Mouse (Mus musculus): Measurements from ENCODE around the gene Trp53tg5. TPM values are rescaled to one million over a fixed set of nuclear protein-coding genes. Genes with fewer than 3 reads are reported as not detected.

The Trp53tg5 gene
- polyA plus RNA-seq, 1 experiment from 2014 or later = not detected

DNA sequence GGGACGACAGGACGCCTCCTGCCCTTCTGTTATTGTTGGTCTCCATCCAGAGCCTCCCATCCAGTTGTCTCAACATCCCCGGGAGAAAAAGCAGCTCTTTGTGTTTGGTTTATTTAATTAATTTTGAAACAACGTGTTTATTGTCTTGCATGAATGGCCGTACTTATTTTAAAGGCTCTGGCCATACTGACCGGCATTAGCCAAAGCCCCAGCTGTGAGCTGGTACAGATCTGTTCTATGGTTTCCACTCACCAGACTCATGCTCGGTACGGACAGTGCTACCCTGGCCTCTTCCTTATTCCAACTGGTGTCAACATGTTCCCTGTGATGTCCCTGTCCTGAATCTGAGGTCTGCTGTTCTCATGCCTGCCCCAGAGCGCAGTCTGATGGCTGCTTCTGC is 42.4 kb upstream of the Trp53tg5 start:
- no peaks in the 10 kb centered on the region for H3K4me1 ChIP-seq (replicated peaks; ENCODE audit: control insufficient read depth, insufficient read depth, low read length)
- H3K36me3 ChIP-seq (ENCODE audit: control insufficient read depth, insufficient read depth, low read length) = no peaks in the 10 kb centered on the region
- H3K9me3 ChIP-seq (ENCODE audit: control insufficient read depth, low read length) = no peaks in the 10 kb centered on the region
- no peak overlapping the region for H3K4me2 ChIP-seq (ENCODE audit: low read depth, low read length, severe bottlenecking)
- H3K9ac ChIP-seq (ENCODE audit: low read length) = no peak overlapping the region
- WGBS = 82% methylated on average over 9 of the region's 9 CpGs
- DNase-seq (ENCODE audit: low spot score) = no peak
- no peak for ATAC-seq (replicated peaks; ENCODE audit: low FRiP score)
- no peaks in the 10 kb centered on the region for H3K27me3 ChIP-seq (ENCODE audit: control insufficient read depth, insufficient read depth, low read length)
- no peak overlapping the region for H3K27ac ChIP-seq (ENCODE audit: low read depth, low read length)
- no peak overlapping the region for H3K4me3 ChIP-seq (ENCODE audit: low read depth, low read length)

GRCm38 (mm10) chr2:164514916-164515315 is 41.4 kb upstream of the Trp53tg5 start:
- ATAC-seq (replicated peaks; ENCODE audit: low FRiP score) = no peak
- Histone ChIP-seq H3K4me2 (ENCODE audit: low read depth, low read length, severe bottlenecking) (no peak overlapping the region), H3K36me3 (ENCODE audit: control insufficient read depth, insufficient read depth, low read length) (no peaks in the 10 kb centered on the region), H3K9me3 (ENCODE audit: control insufficient read depth, low read length) (no peaks in the 10 kb centered on the region), H3K27ac (ENCODE audit: low read depth, low read length) (no peak overlapping the region), H3K4me1 (replicated peaks; ENCODE audit: control insufficient read depth, insufficient read depth, low read length) (no peaks in the 10 kb centered on the region), H3K9ac (ENCODE audit: low read length) (no peak overlapping the region), H3K27me3 (ENCODE audit: control insufficient read depth, insufficient read depth, low read length) (no peaks in the 10 kb centered on the region), H3K4me3 (ENCODE audit: low read depth, low read length) (no peak overlapping the region)
- WGBS = 68% methylated on average over 3 of the region's 3 CpGs
- no peak for DNase-seq (ENCODE audit: low spot score)

GRCm38 (mm10) chr2:164513389-164513788 is 39.9 kb upstream of the Trp53tg5 start:
- H3K4me3 ChIP-seq (ENCODE audit: low read depth, low read length) = no peak overlapping the region
- no peaks in the 10 kb centered on the region for H3K4me1 ChIP-seq (replicated peaks; ENCODE audit: control insufficient read depth, insufficient read depth, low read length)
- H3K9me3 ChIP-seq (ENCODE audit: control insufficient read depth, low read length) = no peaks in the 10 kb centered on the region
- H3K27me3 ChIP-seq (ENCODE audit: control insufficient read depth, insufficient read depth, low read length) = no peaks in the 10 kb centered on the region
- H3K36me3 ChIP-seq (ENCODE audit: control insufficient read depth, insufficient read depth, low read length) = no peaks in the 10 kb centered on the region
- no peak overlapping the region for H3K9ac ChIP-seq (ENCODE audit: low read length)
- ATAC-seq (replicated peaks; ENCODE audit: low FRiP score) (no peak), DNase-seq (ENCODE audit: low spot score) (no peak)
- H3K4me2 ChIP-seq (ENCODE audit: low read depth, low read length, severe bottlenecking) = no peak overlapping the region
- WGBS = 76% methylated on average over 8 of the region's 8 CpGs
- H3K27ac ChIP-seq (ENCODE audit: low read depth, low read length) = no peak overlapping the region

- H3K27ac ChIP-seq (ENCODE audit: low read depth, low read length) = no peak overlapping the region
- no peak overlapping the region for H3K9ac ChIP-seq (ENCODE audit: low read length)
- WGBS = 70% methylated on average over 11 of the region's 14 CpGs
- no peaks in the 10 kb centered on the region for H3K27me3 ChIP-seq (ENCODE audit: control insufficient read depth, insufficient read depth, low read length)
- DNase-seq (ENCODE audit: low spot score) (no peak), ATAC-seq (replicated peaks; ENCODE audit: low FRiP score) (no peak)
- H3K36me3 ChIP-seq (ENCODE audit: control insufficient read depth, insufficient read depth, low read length) = no peaks in the 10 kb centered on the region
- H3K4me2 ChIP-seq (ENCODE audit: low read depth, low read length, severe bottlenecking) = no peak overlapping the region
- no peaks in the 10 kb centered on the region for H3K4me1 ChIP-seq (replicated peaks; ENCODE audit: control insufficient read depth, insufficient read depth, low read length)
- H3K9me3 ChIP-seq (ENCODE audit: control insufficient read depth, low read length) = no peaks in the 10 kb centered on the region
- no peak overlapping the region for H3K4me3 ChIP-seq (ENCODE audit: low read depth, low read length)
These were observed 38.8 kb upstream of the Trp53tg5 start for GRCm38 (mm10) chr2:164512121-164512909.

GRCm38 (mm10) chr2:164510621-164511190 is 37.2 kb upstream of the Trp53tg5 start:
- H3K4me1 ChIP-seq (replicated peaks; ENCODE audit: control insufficient read depth, insufficient read depth, low read length) = no peaks in the 10 kb centered on the region
- WGBS = 45% methylated on average over 5 of the region's 5 CpGs
- H3K36me3 ChIP-seq (ENCODE audit: control insufficient read depth, insufficient read depth, low read length) = peaks cover 2% of the 10 kb centered on the region; the same call in 1 of the 2 replicates
- ATAC-seq (replicated peaks; ENCODE audit: low FRiP score) = no peak
- H3K27ac ChIP-seq (ENCODE audit: low read depth, low read length) = no peak overlapping the region
- no peak for DNase-seq (ENCODE audit: low spot score)
- no peak overlapping the region for H3K9ac ChIP-seq (ENCODE audit: low read length)
- H3K4me2 ChIP-seq (ENCODE audit: low read depth, low read length, severe bottlenecking) = no peak overlapping the region
- H3K9me3 ChIP-seq (ENCODE audit: control insufficient read depth, low read length) = no peaks in the 10 kb centered on the region
- H3K27me3 ChIP-seq (ENCODE audit: control insufficient read depth, insufficient read depth, low read length) = no peaks in the 10 kb centered on the region
- no peak overlapping the region for H3K4me3 ChIP-seq (ENCODE audit: low read depth, low read length)

DNA sequence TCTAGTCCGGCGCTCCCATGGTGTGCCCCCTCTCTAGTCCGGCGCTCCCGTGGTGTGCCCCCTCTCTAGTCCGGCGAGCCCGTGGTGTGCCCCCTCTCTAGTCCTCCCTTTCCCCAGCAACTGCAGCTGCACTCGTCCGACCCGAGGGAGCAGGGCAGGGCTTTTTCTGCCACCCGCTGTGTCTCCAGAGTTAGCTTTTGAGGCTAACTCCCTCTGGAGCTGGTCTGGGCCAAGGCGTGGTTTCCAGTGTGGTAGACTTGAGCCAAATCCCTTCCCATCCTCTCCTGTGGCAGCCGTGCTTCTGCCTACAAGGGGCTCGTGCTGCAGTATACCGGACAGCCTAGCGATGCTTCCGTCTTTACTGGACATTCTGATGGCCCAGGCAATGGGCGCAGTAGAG is 34.3 kb upstream of the Trp53tg5 start:
- H3K27me3 ChIP-seq (ENCODE audit: control insufficient read depth, insufficient read depth, low read length) = no peaks in the 10 kb centered on the region
- H3K9ac ChIP-seq (ENCODE audit: low read length) = no peak overlapping the region
- no peaks in the 10 kb centered on the region for H3K4me1 ChIP-seq (replicated peaks; ENCODE audit: control insufficient read depth, insufficient read depth, low read length)
- DNase-seq (ENCODE audit: low spot score) = no peak
- H3K36me3 ChIP-seq (ENCODE audit: control insufficient read depth, insufficient read depth, low read length) = peaks cover 16% of the 10 kb centered on the region
- no peak overlapping the region for H3K27ac ChIP-seq (ENCODE audit: low read depth, low read length)
- peaks cover 3% of the 10 kb centered on the region; the same call in 1 of the 2 replicates for H3K9me3 ChIP-seq (ENCODE audit: control insufficient read depth, low read length)
- H3K4me3 ChIP-seq (ENCODE audit: low read depth, low read length) = no peak overlapping the region
- no peak for ATAC-seq (replicated peaks; ENCODE audit: low FRiP score)
- H3K4me2 ChIP-seq (ENCODE audit: low read depth, low read length, severe bottlenecking) = no peak overlapping the region
- 81% methylated on average over 19 of the region's 19 CpGs for WGBS

DNA sequence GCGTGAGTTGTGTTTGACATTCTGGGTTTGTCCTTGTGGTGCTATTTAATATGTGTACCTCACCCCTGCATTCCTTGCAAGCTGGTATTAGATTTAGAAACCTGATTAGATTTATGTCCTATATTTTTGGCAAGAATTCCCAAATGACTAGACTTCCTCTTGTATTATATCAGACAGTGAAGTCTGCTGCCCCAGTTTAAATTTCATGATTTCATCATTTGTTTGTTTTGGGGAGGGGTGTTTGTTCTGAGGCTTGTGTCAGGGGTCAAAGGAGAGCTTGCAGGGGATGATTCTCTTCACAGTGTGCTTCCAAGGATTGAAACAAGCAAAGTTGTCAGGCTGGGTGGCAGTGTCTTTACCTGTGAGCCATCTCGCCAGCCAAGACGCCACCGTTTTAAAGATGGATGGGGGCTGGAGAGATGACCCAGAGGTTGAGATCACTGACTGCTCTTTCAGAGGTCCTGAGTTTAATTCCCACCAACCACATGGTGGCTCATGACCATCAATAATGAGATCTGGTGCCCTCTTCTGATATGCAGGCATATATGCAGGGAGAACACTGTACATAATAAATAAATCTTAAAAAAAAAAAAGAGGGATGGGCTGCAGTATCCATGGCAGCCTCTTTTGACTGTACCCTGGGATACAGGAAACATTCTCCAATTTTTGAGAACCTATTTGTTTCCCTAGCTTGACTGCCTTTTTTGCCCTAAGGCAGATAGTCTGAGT is 32.3 kb upstream of the Trp53tg5 start:
- Histone ChIP-seq H3K27ac (ENCODE audit: low read depth, low read length) (no peak overlapping the region), H3K4me2 (ENCODE audit: low read depth, low read length, severe bottlenecking) (no peak overlapping the region), H3K4me3 (ENCODE audit: low read depth, low read length) (no peak overlapping the region), H3K27me3 (ENCODE audit: control insufficient read depth, insufficient read depth, low read length) (no peaks in the 10 kb centered on the region), H3K4me1 (replicated peaks; ENCODE audit: control insufficient read depth, insufficient read depth, low read length) (no peaks in the 10 kb centered on the region), H3K9me3 (ENCODE audit: control insufficient read depth, low read length) (peaks cover 3% of the 10 kb centered on the region; the same call in 1 of the 2 replicates), H3K36me3 (ENCODE audit: control insufficient read depth, insufficient read depth, low read length) (peaks cover 21% of the 10 kb centered on the region), H3K9ac (ENCODE audit: low read length) (no peak overlapping the region)
- 92% methylated on average over 4 of the region's 4 CpGs for WGBS
- ATAC-seq (replicated peaks; ENCODE audit: low FRiP score) = no peak
- no peak for DNase-seq (ENCODE audit: low spot score)

GRCm38 (mm10) chr2:164504919-164505318 is 31.4 kb upstream of the Trp53tg5 start:
- DNase-seq (ENCODE audit: low spot score) (no peak), ATAC-seq (replicated peaks; ENCODE audit: low FRiP score) (no peak)
- Histone ChIP-seq H3K36me3 (ENCODE audit: control insufficient read depth, insufficient read depth, low read length) (peaks cover 21% of the 10 kb centered on the region), H3K27me3 (ENCODE audit: control insufficient read depth, insufficient read depth, low read length) (no peaks in the 10 kb centered on the region), H3K27ac (ENCODE audit: low read depth, low read length) (no peak overlapping the region), H3K4me3 (ENCODE audit: low read depth, low read length) (no peak overlapping the region), H3K9ac (ENCODE audit: low read length) (no peak overlapping the region), H3K9me3 (ENCODE audit: control insufficient read depth, low read length) (peaks cover 3% of the 10 kb centered on the region; the same call in 1 of the 2 replicates), H3K4me1 (replicated peaks; ENCODE audit: control insufficient read depth, insufficient read depth, low read length) (no peaks in the 10 kb centered on the region), H3K4me2 (ENCODE audit: low read depth, low read length, severe bottlenecking) (no peak overlapping the region)
- 98% methylated on average over 3 of the region's 3 CpGs for WGBS

Measured in forebrain, embryonic 11.5 days (tissue).